Mouse (Mus musculus): Measurements from ENCODE around the gene Ces2a. TPM values are rescaled to one million over a fixed set of nuclear protein-coding genes. Genes with fewer than 3 reads are reported as not detected.

Gene Ces2a
- polyA plus RNA-seq, 1 experiment from 2014 or later, result not detected

- Histone ChIP-seq H3K36me3 (no peaks in the 10 kb centered on the region), H3K27ac (no peak overlapping the region), H3K4me2 (replicated peaks) (no peak overlapping the region), H3K4me1 (no peaks in the 10 kb centered on the region), H3K9ac (no peak overlapping the region), H3K9me3 (no peaks in the 10 kb centered on the region), H3K27me3 (no peaks in the 10 kb centered on the region), H3K4me3 (no peak overlapping the region)
- no peak for ATAC-seq (ENCODE audit: insufficient number of reproducible peaks, insufficient read depth, low FRiP score, low TSS enrichment)
- WGBS, result 70% methylated on average over 4 of the region's 4 CpGs
These were observed 32.7 kb downstream of the Ces2a start for GRCm38 (mm10) chr8:104766485-104766884.

- Histone ChIP-seq H3K9me3 (no peaks in the 10 kb centered on the region), H3K9ac (no peak overlapping the region), H3K27me3 (no peaks in the 10 kb centered on the region), H3K36me3 (no peaks in the 10 kb centered on the region), H3K4me3 (no peak overlapping the region), H3K4me1 (no peaks in the 10 kb centered on the region), H3K27ac (no peak overlapping the region), H3K4me2 (replicated peaks) (no peak overlapping the region)
- ATAC-seq (ENCODE audit: insufficient number of reproducible peaks, insufficient read depth, low FRiP score, low TSS enrichment), result no peak
- WGBS, result 89% methylated on average over 3 of the region's 3 CpGs
These were observed 36.6 kb downstream of the Ces2a start for GRCm38 (mm10) chr8:104770365-104770764.

GRCm38 (mm10) chr8:104787049-104787448 lies 53.2 kb downstream of the Ces2a start:
- 70% methylated on average over 1 of the region's 1 CpGs for WGBS
- H3K4me1 ChIP-seq, result no peaks in the 10 kb centered on the region
- H3K9ac ChIP-seq, result no peak overlapping the region
- no peaks in the 10 kb centered on the region for H3K27me3 ChIP-seq
- H3K4me3 ChIP-seq, result no peak overlapping the region
- no peak overlapping the region for H3K4me2 ChIP-seq (replicated peaks)
- H3K36me3 ChIP-seq, result no peaks in the 10 kb centered on the region
- H3K27ac ChIP-seq, result no peak overlapping the region
- H3K9me3 ChIP-seq, result no peaks in the 10 kb centered on the region
- ATAC-seq (ENCODE audit: insufficient number of reproducible peaks, insufficient read depth, low FRiP score, low TSS enrichment), result no peak

- WGBS, result 78% methylated on average over 2 of the region's 2 CpGs
- no peak for ATAC-seq (ENCODE audit: insufficient number of reproducible peaks, insufficient read depth, low FRiP score, low TSS enrichment)
These were observed 55.1 kb downstream of the Ces2a start for GRCm38 (mm10) chr8:104788929-104789328.

GRCm38 (mm10) chr8:104789886-104790680 lies 56.3 kb downstream of the Ces2a start:
- no peaks in the 10 kb centered on the region for H3K27me3 ChIP-seq
- H3K4me1 ChIP-seq, result no peaks in the 10 kb centered on the region
- WGBS, result 59% methylated on average over 3 of the region's 3 CpGs
- no peak overlapping the region for H3K4me3 ChIP-seq
- H3K4me2 ChIP-seq (replicated peaks), result no peak overlapping the region
- H3K36me3 ChIP-seq, result no peaks in the 10 kb centered on the region
- no peak for ATAC-seq (ENCODE audit: insufficient number of reproducible peaks, insufficient read depth, low FRiP score, low TSS enrichment)
- no peak overlapping the region for H3K27ac ChIP-seq
- H3K9ac ChIP-seq, result no peak overlapping the region
- H3K9me3 ChIP-seq, result no peaks in the 10 kb centered on the region

More at GRCm38 (mm10) chr8:104788929-104789328, 55.1 kb downstream of the Ces2a start:
- no peak overlapping the region for H3K4me2 ChIP-seq (replicated peaks)
- no peak overlapping the region for H3K4me3 ChIP-seq
- H3K9me3 ChIP-seq, result no peaks in the 10 kb centered on the region
- H3K4me1 ChIP-seq, result no peaks in the 10 kb centered on the region
- no peaks in the 10 kb centered on the region for H3K27me3 ChIP-seq
- no peak overlapping the region for H3K9ac ChIP-seq
- H3K36me3 ChIP-seq, result no peaks in the 10 kb centered on the region
- no peak overlapping the region for H3K27ac ChIP-seq

Small RNA genes within 50 kb of the gene (microRNA-seq; reads per million reads assigned to microRNA genes)
- not detected for gene Gm44328

Other genes with a start within 250 kb of the Ces2a start
- gene Terb1, start 224.1 kb upstream of the Ces2a start, polyA plus RNA-seq (2016; fragmentation: Nextera tagmentation; extraction: Ambion mirVana), result 0.24 and 0.29 TPM in 2 replicates
- gene Nae1, start 199.4 kb upstream of the Ces2a start, polyA plus RNA-seq (2016; fragmentation: Nextera tagmentation; extraction: Ambion mirVana), result 129 TPM in 2 replicates
- gene Car7, start 199.3 kb upstream of the Ces2a start, polyA plus RNA-seq (2016; fragmentation: Nextera tagmentation; extraction: Ambion mirVana), result 0.83 and 0.97 TPM in 2 replicates
- gene Pdp2, start 142.6 kb upstream of the Ces2a start, polyA plus RNA-seq (2016; fragmentation: Nextera tagmentation; extraction: Ambion mirVana), result 13.2 and 13.7 TPM in 2 replicates
- gene Cdh16, start 109.6 kb upstream of the Ces2a start, polyA plus RNA-seq (2016; fragmentation: Nextera tagmentation; extraction: Ambion mirVana), result not detected in 2 replicates
- gene Rrad, start 102.7 kb upstream of the Ces2a start, polyA plus RNA-seq (2016; fragmentation: Nextera tagmentation; extraction: Ambion mirVana), result 3.5 and 5.1 TPM in 2 replicates
- gene Ciao2b, start 92.0 kb upstream of the Ces2a start, polyA plus RNA-seq (2016; fragmentation: Nextera tagmentation; extraction: Ambion mirVana), result 83.7 and 87.9 TPM in 2 replicates
- gene Ces2b, start 97.6 kb downstream of the Ces2a start, polyA plus RNA-seq (2016; fragmentation: Nextera tagmentation; extraction: Ambion mirVana), result 0.23 TPM in 1 of 2 replicates, not detected in the other
- not detected in 2 replicates for gene Ces2c, start 113.1 kb downstream of the Ces2a start, polyA plus RNA-seq (2016; fragmentation: Nextera tagmentation; extraction: Ambion mirVana)
- not detected in 2 replicates for gene Ces2e, start 192.3 kb downstream of the Ces2a start, polyA plus RNA-seq (2016; fragmentation: Nextera tagmentation; extraction: Ambion mirVana)
- gene Ces2f, start 213.4 kb downstream of the Ces2a start, polyA plus RNA-seq (2016; fragmentation: Nextera tagmentation; extraction: Ambion mirVana), result not detected in 2 replicates
- not detected in 2 replicates for gene Ces2g, start 227.7 kb downstream of the Ces2a start, polyA plus RNA-seq (2016; fragmentation: Nextera tagmentation; extraction: Ambion mirVana)

All from embryonic facial prominence, embryonic 12.5 days (tissue).